In the genomic region with DNA sequence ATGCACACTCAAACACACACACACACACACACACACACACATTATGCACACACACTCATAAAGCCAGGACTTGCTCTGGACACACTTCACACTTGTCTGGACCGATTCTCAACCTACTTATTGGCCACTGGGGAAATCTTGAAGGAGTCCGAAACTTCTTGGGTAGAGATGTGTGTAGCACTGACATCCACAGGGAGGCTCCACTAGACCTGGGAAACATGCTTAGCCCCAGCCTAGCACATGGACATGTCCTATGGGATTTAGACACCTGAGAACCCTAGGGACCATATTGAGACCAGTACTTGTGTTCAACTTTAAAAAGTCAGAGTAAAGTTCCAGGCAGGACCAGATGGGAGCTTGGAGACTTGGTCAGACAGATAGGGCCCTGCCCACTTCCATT, we compare ENCODE assay signal across 10 mouse cellular contexts. TPM values are rescaled to one million over a fixed set of nuclear protein-coding genes. Genes with fewer than 3 reads are reported as not detected.
A peak's percentile ranks its signal among the peaks of the same experiment; 100 is the strongest.
DNase-seq lines count a peak whose midpoint lies in the region.
"Had no signal": no experiment of that assay in that cellular context is flagged by ENCODE, and none has a peak within 500 bp of the region (broad histone marks: within the 10 kb centered on the region; RNA-seq: fewer than 3 reads in every experiment).

No protein-coding gene starts in this region.

- DNase-seq in cerebellum, adult 9-11 months = peak; percentile 11
- DNase-seq in cerebellum, adult 11 months = no peak
- peak; percentile 11 for DNase-seq in kidney, postnatal 14 days
- no peak for DNase-seq in kidney, postnatal 25 days
- DNase-seq in ES-CJ7 (ENCODE audit: low read depth, low spot score) = peak; percentile 24
- peak; percentile 20 for DNase-seq in embryo, embryonic 11 days
- no peak for DNase-seq in ovary, postnatal 14 days (ENCODE audit: low spot score)
- DNase-seq in layer of hippocampus, postnatal 36 days = no peak
- DNase-seq: gastrocnemius, postnatal 36 days; right cerebral cortex, postnatal 14 days had no signal

RNA-seq across cellular contexts. Expression of gene Tm2d3, which starts 43.1 kb away (rescaled TPM):
- total RNA-seq in layer of hippocampus, postnatal 36 days (2021) = 10 to 100 TPM; 45.2 to 51.5 TPM

Comparison
In these comparisons a context has a peak if more than half of its experiments do, and no peak if none do; other contexts are left out.
1. DNase-seq: peak in cerebellum, adult 9-11 months (single experiment), kidney, postnatal 14 days (single experiment), ES-CJ7 (single experiment) and embryo, embryonic 11 days (single experiment); none in cerebellum, adult 11 months (single experiment), kidney, postnatal 25 days (0 of 2), ovary, postnatal 14 days (single experiment) and layer of hippocampus, postnatal 36 days (0 of 2).